Mouse (Mus musculus) A20 (cell line): ENCODE data around the gene Gm7971.
"Not testable (repeated sequence)": the region's sequence is repeated elsewhere in the genome, so short reads cannot be mapped to it uniquely, and the experiment has no call there.

Source experiments
- DNase-seq: peaks from one replicate; pipeline ENCODE4 v3.0.0-alpha.2; 2011; ENCODE audit warnings: low read depth, low spot score

Gm7971 gene

DNA sequence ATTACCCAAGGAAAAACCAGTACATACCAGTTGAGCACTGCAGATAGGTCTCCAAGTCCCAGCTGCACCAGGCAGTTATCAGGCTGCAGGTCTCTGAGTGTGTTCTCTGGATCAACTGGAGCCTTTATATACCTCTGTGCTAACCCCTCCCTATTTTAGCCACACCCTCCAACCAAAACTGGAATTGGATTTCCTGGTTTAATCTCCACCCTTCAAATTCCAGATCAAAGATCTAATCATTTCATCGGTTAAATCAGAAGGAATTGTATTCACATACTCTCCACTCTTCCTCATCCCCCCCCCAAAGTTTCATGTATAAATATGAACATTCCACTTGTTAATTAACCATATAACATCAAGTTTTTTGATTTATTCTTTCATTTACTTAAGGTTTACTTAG, at the start of gene Gm7971:
Gene Gm7971, minus strand, starts transcription at position 101 of the 400 bp plus-strand sequence.
- DNase-seq = not testable (repeated sequence)
